In the genomic region with DNA sequence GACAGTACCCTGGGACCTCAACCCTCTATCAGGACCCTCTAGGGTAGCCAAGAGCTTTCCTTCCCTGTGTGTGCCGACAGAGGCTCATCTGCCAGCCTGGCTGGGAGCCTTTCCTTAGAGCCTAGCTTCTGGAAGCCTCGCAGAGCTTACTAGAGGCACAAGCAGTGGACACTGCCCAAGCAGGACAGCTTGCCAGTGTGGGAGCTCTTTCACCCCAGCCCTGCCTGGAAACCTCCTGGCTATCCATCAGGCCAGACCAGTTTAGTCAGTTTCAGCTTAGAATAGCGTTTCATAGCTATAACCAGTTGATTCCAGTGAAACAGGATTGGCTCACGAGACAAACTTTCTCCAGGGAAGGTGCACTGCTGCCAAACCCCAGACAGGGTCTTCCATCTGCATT, we compare ENCODE assay signal across 15 mouse cellular contexts.
DNase-seq lines count a peak whose midpoint lies in the region; ATAC-seq and TF ChIP-seq lines count a peak whose summit lies in the region.
"Had no signal": no experiment of that assay in that cellular context is flagged by ENCODE, and none has a peak within 500 bp of the region (broad histone marks: within the 10 kb centered on the region; RNA-seq: fewer than 3 reads in every experiment).

No protein-coding gene starts in this region.

- H3K27ac ChIP-seq in heart, adult 2 months: peak overlapping the region; percentile 57
- H3K27ac ChIP-seq in intestine, embryonic 14.5 days (ENCODE audit: low read depth): peak overlapping the region; percentile 18; the same call in 1 of the 2 replicates
- no peak overlapping the region for H3K27ac ChIP-seq in forebrain, embryonic 11.5 days (ENCODE audit: low read depth, low read length)
- H3K27ac ChIP-seq in forebrain, embryonic 16.5 days (ENCODE audit: low read length): no peak overlapping the region
- H3K27ac ChIP-seq: heart, embryonic 10.5 days; hindbrain, embryonic 13.5 days; neural tube, embryonic 13.5 days had no signal

- peak in 1 of 2 experiments; percentile 47 for DNase-seq in heart, adult 2 months
- DNase-seq in heart, postnatal 4 days: no peak
- peak; percentile 63 to 73 for DNase-seq in cerebellum, adult 18-20 months
- no peak for DNase-seq in intestine, embryonic 14.5 days (ENCODE audit: low spot score)
- DNase-seq in kidney, postnatal 36 days: peak; percentile 50 to 61
- no peak for DNase-seq in neural tube, embryonic 10.5 days (ENCODE audit: extremely low spot score, low spot score)
- DNase-seq in forebrain, embryonic 11.5 days (ENCODE audit: low spot score): no peak
- DNase-seq: adrenal gland, postnatal 10 days; layer of hippocampus, postnatal 36 days; liver; thymus, postnatal 36 days had no signal

- H3K4me3 ChIP-seq in heart, adult 2 months: no peak overlapping the region
- H3K4me3 ChIP-seq in intestine, embryonic 14.5 days (ENCODE audit: low read depth, low read length): no peak overlapping the region
- no peak overlapping the region for H3K4me3 ChIP-seq in forebrain, embryonic 11.5 days (ENCODE audit: low read depth, low read length)
- no peak overlapping the region for H3K4me3 ChIP-seq in forebrain, embryonic 16.5 days (replicated peaks; ENCODE audit: low read length)
- H3K4me3 ChIP-seq: heart, embryonic 10.5 days; hindbrain, embryonic 13.5 days; neural tube, embryonic 13.5 days had no signal

- H3K79me2 ChIP-seq in heart, adult 2 months (replicated peaks; ENCODE audit: control insufficient read depth, insufficient read depth, low read length): no peaks in the 10 kb centered on the region

- ATAC-seq in intestine, embryonic 14.5 days (replicated peaks; ENCODE audit: low FRiP score, low TSS enrichment, low read depth): no peak
- no peak for ATAC-seq in forebrain, embryonic 11.5 days (replicated peaks; ENCODE audit: low FRiP score)
- no peak for ATAC-seq in forebrain, embryonic 16.5 days

- no peak overlapping the region for H3K4me2 ChIP-seq in intestine, embryonic 14.5 days (ENCODE audit: low read length)
- H3K4me2 ChIP-seq in forebrain, embryonic 11.5 days (ENCODE audit: low read depth, low read length, severe bottlenecking): no peak overlapping the region
- no peak overlapping the region for H3K4me2 ChIP-seq in forebrain, embryonic 16.5 days (ENCODE audit: low read length)
- H3K4me2 ChIP-seq: hindbrain, embryonic 13.5 days; neural tube, embryonic 13.5 days had no signal

- H3K9ac ChIP-seq in heart, adult 2 months (ENCODE audit: low read depth, low read length): no peak overlapping the region
- no peak overlapping the region for H3K9ac ChIP-seq in intestine, embryonic 14.5 days (ENCODE audit: low read length)
- no peak overlapping the region for H3K9ac ChIP-seq in forebrain, embryonic 11.5 days (ENCODE audit: low read length)
- no peak overlapping the region for H3K9ac ChIP-seq in forebrain, embryonic 16.5 days (replicated peaks; ENCODE audit: low read depth, low read length)
- H3K9ac ChIP-seq: hindbrain, embryonic 13.5 days; neural tube, embryonic 13.5 days had no signal

- H3K36me3 ChIP-seq in heart, adult 2 months (ENCODE audit: control insufficient read depth, insufficient read depth, low read length): no peaks in the 10 kb centered on the region
- H3K36me3 ChIP-seq in intestine, embryonic 14.5 days (ENCODE audit: control insufficient read depth, insufficient read depth, low read length): no peaks in the 10 kb centered on the region
- no peaks in the 10 kb centered on the region for H3K36me3 ChIP-seq in forebrain, embryonic 11.5 days (ENCODE audit: control insufficient read depth, insufficient read depth, low read length)
- no peaks in the 10 kb centered on the region for H3K36me3 ChIP-seq in forebrain, embryonic 16.5 days (ENCODE audit: control insufficient read depth, insufficient read depth)
- H3K36me3 ChIP-seq: hindbrain, embryonic 13.5 days; neural tube, embryonic 13.5 days had no signal

- TF ChIP-seq EP300 in heart, adult 2 months (IDR thresholded peaks at IDR 0.05; ENCODE audit: insufficient read depth, low read depth, low read length): no peak

- no peak for TF ChIP-seq POLR2A in heart, adult 2 months (IDR thresholded peaks at IDR 0.05; ENCODE audit: insufficient read depth, low read depth, low read length)

- 54% methylated on average over 4 of the region's 4 CpGs for WGBS in heart, adult 2 months
- 78% methylated on average over 4 of the region's 4 CpGs for WGBS in intestine, embryonic 14.5 days
- WGBS in forebrain, embryonic 11.5 days: 85% methylated on average over 4 of the region's 4 CpGs
- 78% methylated on average over 4 of the region's 4 CpGs for WGBS in forebrain, embryonic 16.5 days

- intact Hi-C loops in heart, adult 2 months (cut with DNase I): no loop called here

- no peak for TF ChIP-seq CTCF in heart, adult 2 months (IDR thresholded peaks at IDR 0.05)

- no peaks in the 10 kb centered on the region for H3K9me3 ChIP-seq in intestine, embryonic 14.5 days (ENCODE audit: control insufficient read depth, low read length)
- no peaks in the 10 kb centered on the region for H3K9me3 ChIP-seq in forebrain, embryonic 11.5 days (ENCODE audit: control insufficient read depth, low read length)
- H3K9me3 ChIP-seq in forebrain, embryonic 16.5 days (ENCODE audit: control insufficient read depth, low read length): no peaks in the 10 kb centered on the region
- H3K9me3 ChIP-seq: heart, embryonic 10.5 days; hindbrain, embryonic 13.5 days; neural tube, embryonic 13.5 days had no signal

- H3K27me3 ChIP-seq in heart, adult 2 months (ENCODE audit: control insufficient read depth, insufficient read depth, low read length): no peaks in the 10 kb centered on the region
- H3K27me3 ChIP-seq in intestine, embryonic 14.5 days (replicated peaks; ENCODE audit: control insufficient read depth, insufficient read depth, low read length): no peaks in the 10 kb centered on the region
- H3K27me3 ChIP-seq in forebrain, embryonic 11.5 days (ENCODE audit: control insufficient read depth, insufficient read depth, low read length): no peaks in the 10 kb centered on the region
- H3K27me3 ChIP-seq in forebrain, embryonic 16.5 days (replicated peaks; ENCODE audit: control insufficient read depth, insufficient read depth, low read length): no peaks in the 10 kb centered on the region
- H3K27me3 ChIP-seq: hindbrain, embryonic 13.5 days; neural tube, embryonic 13.5 days had no signal

- H3K4me1 ChIP-seq in heart, adult 2 months (ENCODE audit: control insufficient read depth, insufficient read depth, low read length): peaks cover 11% of the 10 kb centered on the region
- peaks cover 16% of the 10 kb centered on the region for H3K4me1 ChIP-seq in intestine, embryonic 14.5 days (replicated peaks; ENCODE audit: control insufficient read depth, insufficient read depth, low read length)
- no peaks in the 10 kb centered on the region for H3K4me1 ChIP-seq in forebrain, embryonic 11.5 days (replicated peaks; ENCODE audit: control insufficient read depth, insufficient read depth, low read length)
- peaks cover 9% of the 10 kb centered on the region for H3K4me1 ChIP-seq in forebrain, embryonic 16.5 days (replicated peaks; ENCODE audit: control insufficient read depth, insufficient read depth, low read length)

Comparison
In these comparisons a context has a peak if more than half of its experiments do, and no peak if none do; other contexts are left out.
1. DNase-seq: peak in cerebellum, adult 18-20 months (2 of 2) and kidney, postnatal 36 days (2 of 2); none in heart, postnatal 4 days (single experiment), intestine, embryonic 14.5 days (single experiment), neural tube, embryonic 10.5 days (single experiment) and forebrain, embryonic 11.5 days (single experiment).
2. H3K27ac ChIP-seq: peak in heart, adult 2 months (single experiment) and intestine, embryonic 14.5 days (single experiment); none in forebrain, embryonic 11.5 days (single experiment) and forebrain, embryonic 16.5 days (single experiment).